Mouse (Mus musculus): ENCODE results near the gene Lbx2. TPM values are rescaled to one million over a fixed set of nuclear protein-coding genes. Genes with fewer than 3 reads are reported as not detected.

The Lbx2 gene
- polyA plus RNA-seq, 1 experiment from 2014 or later, result 0.73 TPM

GRCm38 (mm10) chr6:83068706-83069487 is 17.3 kb upstream of the Lbx2 start:
- no peak for DNase-seq (ENCODE audit: low spot score)
- no peak overlapping the region for H3K9ac ChIP-seq (ENCODE audit: low read depth, low read length)

GRCm38 (mm10) chr6:83069488-83070246 is 16.5 kb upstream of the Lbx2 start:
- H3K27ac ChIP-seq (ENCODE audit: low read depth, low read length), result no peak overlapping the region
- no peak overlapping the region for H3K9ac ChIP-seq (ENCODE audit: low read depth, low read length)
- peak overlapping the region; percentile 37 for H3K4me2 ChIP-seq
- peak overlapping the region; percentile 31 for H3K4me3 ChIP-seq (ENCODE audit: low read depth, low read length)
- H3K27me3 ChIP-seq (replicated peaks; ENCODE audit: control insufficient read depth, insufficient read depth, low read length), result peaks cover 99% of the 10 kb centered on the region
- H3K36me3 ChIP-seq (ENCODE audit: control insufficient read depth, insufficient read depth, low read length), result no peaks in the 10 kb centered on the region
- peaks cover 19% of the 10 kb centered on the region for H3K4me1 ChIP-seq (replicated peaks; ENCODE audit: control insufficient read depth, insufficient read depth, low read length)
- 2% methylated on average over 69 of the region's 69 CpGs for WGBS
- DNase-seq (ENCODE audit: low spot score) (no peak), ATAC-seq (replicated peaks; ENCODE audit: low FRiP score) (no peak)
- H3K9me3 ChIP-seq (ENCODE audit: control insufficient read depth, low read length), result no peaks in the 10 kb centered on the region

More at GRCm38 (mm10) chr6:83068706-83069487, 17.3 kb upstream of the Lbx2 start:
- Histone ChIP-seq H3K4me1 (replicated peaks; ENCODE audit: control insufficient read depth, insufficient read depth, low read length) (peaks cover 19% of the 10 kb centered on the region), H3K27me3 (replicated peaks; ENCODE audit: control insufficient read depth, insufficient read depth, low read length) (peaks cover 99% of the 10 kb centered on the region), H3K9me3 (ENCODE audit: control insufficient read depth, low read length) (no peaks in the 10 kb centered on the region), H3K4me3 (ENCODE audit: low read depth, low read length) (peak overlapping the region; percentile 36), H3K36me3 (ENCODE audit: control insufficient read depth, insufficient read depth, low read length) (no peaks in the 10 kb centered on the region), H3K27ac (ENCODE audit: low read depth, low read length) (no peak overlapping the region), H3K4me2 (peak overlapping the region; percentile 53)
- no peak for ATAC-seq (replicated peaks; ENCODE audit: low FRiP score)
- 1% methylated on average over 81 of the region's 81 CpGs for WGBS

GRCm38 (mm10) chr6:83070247-83070310 is 16.1 kb upstream of the Lbx2 start, which contains the start of gene Tlx2:
Tlx2 (minus strand) TSS chr6:83070293.
- no peak within 1 kb of the TSS for H3K27ac ChIP-seq (ENCODE audit: low read depth, low read length)
- peaks cover 97% of the 10 kb centered on the region for H3K27me3 ChIP-seq (replicated peaks; ENCODE audit: control insufficient read depth, insufficient read depth, low read length)
- peak within 1 kb of the TSS; percentile 53 for H3K4me2 ChIP-seq
- WGBS, result 1% methylated on average over 10 of the region's 10 CpGs
- peak within 1 kb of the TSS; percentile 36 for H3K4me3 ChIP-seq (ENCODE audit: low read depth, low read length)
- H3K36me3 ChIP-seq (ENCODE audit: control insufficient read depth, insufficient read depth, low read length), result no peaks in the 10 kb centered on the region
- ATAC-seq (replicated peaks; ENCODE audit: low FRiP score) (no peak), DNase-seq (ENCODE audit: low spot score) (no peak)
- peaks cover 19% of the 10 kb centered on the region for H3K4me1 ChIP-seq (replicated peaks; ENCODE audit: control insufficient read depth, insufficient read depth, low read length)
- no peak within 1 kb of the TSS for H3K9ac ChIP-seq (ENCODE audit: low read depth, low read length)
- H3K9me3 ChIP-seq (ENCODE audit: control insufficient read depth, low read length), result no peaks in the 10 kb centered on the region

- peak; percentile 77 for DNase-seq (ENCODE audit: low spot score)
- Histone ChIP-seq H3K4me1 (replicated peaks; ENCODE audit: control insufficient read depth, insufficient read depth, low read length) (peaks cover 19% of the 10 kb centered on the region), H3K9me3 (ENCODE audit: control insufficient read depth, low read length) (no peaks in the 10 kb centered on the region), H3K27ac (ENCODE audit: low read depth, low read length) (no peak overlapping the region), H3K36me3 (ENCODE audit: control insufficient read depth, insufficient read depth, low read length) (no peaks in the 10 kb centered on the region), H3K27me3 (replicated peaks; ENCODE audit: control insufficient read depth, insufficient read depth, low read length) (peaks cover 93% of the 10 kb centered on the region), H3K4me3 (ENCODE audit: low read depth, low read length) (peak overlapping the region; percentile 31), H3K4me2 (peak overlapping the region; percentile 39), H3K9ac (ENCODE audit: low read depth, low read length) (no peak overlapping the region)
- WGBS, result 1% methylated on average over 58 of the region's 58 CpGs
- ATAC-seq (replicated peaks; ENCODE audit: low FRiP score), result no peak
These were observed 15.6 kb upstream of the Lbx2 start for GRCm38 (mm10) chr6:83070311-83071219.

GRCm38 (mm10) chr6:83071220-83071619 is 14.9 kb upstream of the Lbx2 start:
- WGBS, result 4% methylated on average over 24 of the region's 24 CpGs
- H3K4me1 ChIP-seq (replicated peaks; ENCODE audit: control insufficient read depth, insufficient read depth, low read length), result peaks cover 19% of the 10 kb centered on the region
- peak overlapping the region; percentile 39; the same call in 1 of the 2 replicates for H3K4me2 ChIP-seq
- H3K9ac ChIP-seq (ENCODE audit: low read depth, low read length), result no peak overlapping the region
- ATAC-seq (replicated peaks; ENCODE audit: low FRiP score), result no peak
- no peak for DNase-seq (ENCODE audit: low spot score)
- H3K27ac ChIP-seq (ENCODE audit: low read depth, low read length), result no peak overlapping the region
- no peaks in the 10 kb centered on the region for H3K36me3 ChIP-seq (ENCODE audit: control insufficient read depth, insufficient read depth, low read length)
- H3K9me3 ChIP-seq (ENCODE audit: control insufficient read depth, low read length), result no peaks in the 10 kb centered on the region
- no peak overlapping the region for H3K4me3 ChIP-seq (ENCODE audit: low read depth, low read length)
- peaks cover 90% of the 10 kb centered on the region for H3K27me3 ChIP-seq (replicated peaks; ENCODE audit: control insufficient read depth, insufficient read depth, low read length)

GRCm38 (mm10) chr6:83074979-83075378 is 11.2 kb upstream of the Lbx2 start:
- H3K27ac ChIP-seq (ENCODE audit: low read depth, low read length), result no peak overlapping the region
- H3K4me3 ChIP-seq (ENCODE audit: low read depth, low read length), result no peak overlapping the region
- peaks cover 15% of the 10 kb centered on the region for H3K4me1 ChIP-seq (replicated peaks; ENCODE audit: control insufficient read depth, insufficient read depth, low read length)
- no peak overlapping the region for H3K4me2 ChIP-seq
- H3K27me3 ChIP-seq (replicated peaks; ENCODE audit: control insufficient read depth, insufficient read depth, low read length), result peaks cover 59% of the 10 kb centered on the region
- no peaks in the 10 kb centered on the region for H3K36me3 ChIP-seq (ENCODE audit: control insufficient read depth, insufficient read depth, low read length)
- no peak overlapping the region for H3K9ac ChIP-seq (ENCODE audit: low read depth, low read length)
- 31% methylated on average over 2 of the region's 2 CpGs for WGBS
- ATAC-seq (replicated peaks; ENCODE audit: low FRiP score) (no peak), DNase-seq (ENCODE audit: low spot score) (no peak)
- no peaks in the 10 kb centered on the region for H3K9me3 ChIP-seq (ENCODE audit: control insufficient read depth, low read length)

- DNase-seq (ENCODE audit: low spot score) (no peak), ATAC-seq (replicated peaks; ENCODE audit: low FRiP score) (peak; percentile 59)
- H3K9me3 ChIP-seq (ENCODE audit: control insufficient read depth, low read length), result no peaks in the 10 kb centered on the region
- H3K36me3 ChIP-seq (ENCODE audit: control insufficient read depth, insufficient read depth, low read length), result peaks cover 12% of the 10 kb centered on the region; the same call in 1 of the 2 replicates
- under 1% methylated on average over 54 of the region's 54 CpGs for WGBS
- peak within 1 kb of the TSS; percentile 79 for H3K9ac ChIP-seq (ENCODE audit: low read depth, low read length)
- H3K4me3 ChIP-seq (ENCODE audit: low read depth, low read length), result peak within 1 kb of the TSS; percentile 76
- H3K4me2 ChIP-seq, result peak within 1 kb of the TSS; percentile 96
- peak within 1 kb of the TSS; percentile 81 for H3K27ac ChIP-seq (ENCODE audit: low read depth, low read length)
- peaks cover 5% of the 10 kb centered on the region for H3K4me1 ChIP-seq (replicated peaks; ENCODE audit: control insufficient read depth, insufficient read depth, low read length)
- peaks cover 38% of the 10 kb centered on the region for H3K27me3 ChIP-seq (replicated peaks; ENCODE audit: control insufficient read depth, insufficient read depth, low read length)
These were observed 8.4 kb upstream of the Lbx2 start, which contains the start of gene Pcgf1 for GRCm38 (mm10) chr6:83077630-83078323. Pcgf1 (plus strand) TSS chr6:83077869.

GRCm38 (mm10) chr6:83078324-83078858 is 7.8 kb upstream of the Lbx2 start:
- Histone ChIP-seq H3K36me3 (ENCODE audit: control insufficient read depth, insufficient read depth, low read length) (peaks cover 12% of the 10 kb centered on the region; the same call in 1 of the 2 replicates), H3K27ac (ENCODE audit: low read depth, low read length) (peak overlapping the region; percentile 81), H3K27me3 (replicated peaks; ENCODE audit: control insufficient read depth, insufficient read depth, low read length) (peaks cover 38% of the 10 kb centered on the region), H3K4me3 (ENCODE audit: low read depth, low read length) (peak overlapping the region; percentile 76), H3K4me1 (replicated peaks; ENCODE audit: control insufficient read depth, insufficient read depth, low read length) (peaks cover 5% of the 10 kb centered on the region), H3K9ac (ENCODE audit: low read depth, low read length) (peak overlapping the region; percentile 79), H3K4me2 (peak overlapping the region; percentile 96), H3K9me3 (ENCODE audit: control insufficient read depth, low read length) (no peaks in the 10 kb centered on the region)
- DNase-seq (ENCODE audit: low spot score) (peak; percentile 100), ATAC-seq (replicated peaks; ENCODE audit: low FRiP score) (peak; percentile 91)
- whole genome bisulfite sequencing, result under 1% methylated on average over 46 of the region's 46 CpGs

All from liver, embryonic 11.5 days (tissue).